Mouse (Mus musculus): Measurements from ENCODE around the gene Tekt2. TPM values are rescaled to one million over a fixed set of nuclear protein-coding genes. Genes with fewer than 3 reads are reported as not detected.

The Tekt2 gene
- polyA plus RNA-seq, 1 experiment from 2014 or later: 1.7 TPM

- H3K27me3 ChIP-seq (replicated peaks; ENCODE audit: control insufficient read depth, insufficient read depth, low read length): no peaks in the 10 kb centered on the region
- 93% methylated on average over 13 of the region's 13 CpGs for WGBS
- no peak overlapping the region for H3K4me3 ChIP-seq (ENCODE audit: low read depth, low read length)
- H3K36me3 ChIP-seq (ENCODE audit: control insufficient read depth, insufficient read depth, low read length): peaks cover 9% of the 10 kb centered on the region; the same call in 1 of the 2 replicates
- H3K4me2 ChIP-seq: no peak overlapping the region
- H3K9ac ChIP-seq (ENCODE audit: low read depth, low read length): no peak overlapping the region
- H3K4me1 ChIP-seq (replicated peaks; ENCODE audit: control insufficient read depth, insufficient read depth, low read length): no peaks in the 10 kb centered on the region; the same call in 1 of the 2 replicates
- no peak overlapping the region for H3K27ac ChIP-seq (ENCODE audit: low read depth, low read length)
- ATAC-seq (replicated peaks; ENCODE audit: low FRiP score) (no peak), DNase-seq (ENCODE audit: low spot score) (no peak)
- H3K9me3 ChIP-seq (ENCODE audit: control insufficient read depth, low read length): no peaks in the 10 kb centered on the region
These were observed 49.8 kb downstream of the Tekt2 start for GRCm38 (mm10) chr4:126275681-126276131.

GRCm38 (mm10) chr4:126275081-126275480 is 50.4 kb downstream of the Tekt2 start:
- no peak for ATAC-seq (replicated peaks; ENCODE audit: low FRiP score)
- no peak overlapping the region for H3K27ac ChIP-seq (ENCODE audit: low read depth, low read length)
- 91% methylated on average over 4 of the region's 4 CpGs for WGBS
- no peak overlapping the region for H3K4me2 ChIP-seq
- no peak overlapping the region for H3K4me3 ChIP-seq (ENCODE audit: low read depth, low read length)
- H3K36me3 ChIP-seq (ENCODE audit: control insufficient read depth, insufficient read depth, low read length): peaks cover 9% of the 10 kb centered on the region; the same call in 1 of the 2 replicates
- H3K9me3 ChIP-seq (ENCODE audit: control insufficient read depth, low read length): no peaks in the 10 kb centered on the region
- no peak for DNase-seq (ENCODE audit: low spot score)
- H3K4me1 ChIP-seq (replicated peaks; ENCODE audit: control insufficient read depth, insufficient read depth, low read length): no peaks in the 10 kb centered on the region; the same call in 1 of the 2 replicates
- H3K27me3 ChIP-seq (replicated peaks; ENCODE audit: control insufficient read depth, insufficient read depth, low read length): no peaks in the 10 kb centered on the region
- H3K9ac ChIP-seq (ENCODE audit: low read depth, low read length): no peak overlapping the region

- Histone ChIP-seq H3K4me3 (ENCODE audit: low read depth, low read length) (no peak overlapping the region), H3K4me2 (no peak overlapping the region), H3K4me1 (replicated peaks; ENCODE audit: control insufficient read depth, insufficient read depth, low read length) (no peaks in the 10 kb centered on the region; the same call in 1 of the 2 replicates), H3K9me3 (ENCODE audit: control insufficient read depth, low read length) (no peaks in the 10 kb centered on the region), H3K36me3 (ENCODE audit: control insufficient read depth, insufficient read depth, low read length) (peaks cover 9% of the 10 kb centered on the region; the same call in 1 of the 2 replicates), H3K27ac (ENCODE audit: low read depth, low read length) (no peak overlapping the region), H3K9ac (ENCODE audit: low read depth, low read length) (no peak overlapping the region), H3K27me3 (replicated peaks; ENCODE audit: control insufficient read depth, insufficient read depth, low read length) (no peaks in the 10 kb centered on the region)
- DNase-seq (ENCODE audit: low spot score): no peak
- 84% methylated on average over 13 of the region's 13 CpGs for WGBS
- ATAC-seq (replicated peaks; ENCODE audit: low FRiP score): no peak
These were observed 51.7 kb downstream of the Tekt2 start for GRCm38 (mm10) chr4:126273753-126274152.

Other genes starting within 250 kb of the Tekt2 start
- gene Lsm10, start 229.1 kb downstream of the Tekt2 start, polyA plus RNA-seq (2014; fragmentation: Nextera tagmentation; extraction: Ambion mirVana): 46.6 and 53.3 TPM in 2 replicates
- gene Stk40, start 221.7 kb downstream of the Tekt2 start, polyA plus RNA-seq (2014; fragmentation: Nextera tagmentation; extraction: Ambion mirVana): 24.4 and 26.7 TPM in 2 replicates
- 25.3 and 28.1 TPM in 2 replicates for gene Eva1b, start 177.9 kb downstream of the Tekt2 start, polyA plus RNA-seq (2014; fragmentation: Nextera tagmentation; extraction: Ambion mirVana)
- gene Sh3d21, start 162.2 kb downstream of the Tekt2 start, polyA plus RNA-seq (2014; fragmentation: Nextera tagmentation; extraction: Ambion mirVana): 2.3 TPM in 2 replicates
- gene Thrap3, start 122.9 kb downstream of the Tekt2 start, polyA plus RNA-seq (2014; fragmentation: Nextera tagmentation; extraction: Ambion mirVana): 199 and 207 TPM in 2 replicates
- 26.5 and 28.9 TPM in 2 replicates for gene Map7d1, start 69.3 kb downstream of the Tekt2 start, polyA plus RNA-seq (2014; fragmentation: Nextera tagmentation; extraction: Ambion mirVana)
- 20.6 and 26.8 TPM in 2 replicates for gene Trappc3, start 63.4 kb downstream of the Tekt2 start, polyA plus RNA-seq (2014; fragmentation: Nextera tagmentation; extraction: Ambion mirVana)
- 1.9 and 2.2 TPM in 2 replicates for gene Col8a2, start 38.9 kb downstream of the Tekt2 start, polyA plus RNA-seq (2014; fragmentation: Nextera tagmentation; extraction: Ambion mirVana)
- gene Adprhl2, start 4.0 kb downstream of the Tekt2 start, polyA plus RNA-seq (2014; fragmentation: Nextera tagmentation; extraction: Ambion mirVana): 53.5 and 62.2 TPM in 2 replicates
- 9.2 and 15.2 TPM in 2 replicates for gene Ago3, start 103.9 kb upstream of the Tekt2 start, polyA plus RNA-seq (2014; fragmentation: Nextera tagmentation; extraction: Ambion mirVana)
- gene Ago1, start 142.9 kb upstream of the Tekt2 start, polyA plus RNA-seq (2014; fragmentation: Nextera tagmentation; extraction: Ambion mirVana): 4.1 and 4.9 TPM in 2 replicates
- 0.29 and 0.30 TPM in 2 replicates for gene Ago4, start 207.8 kb upstream of the Tekt2 start, polyA plus RNA-seq (2014; fragmentation: Nextera tagmentation; extraction: Ambion mirVana)
- gene Clspn, start 231.2 kb upstream of the Tekt2 start, polyA plus RNA-seq (2014; fragmentation: Nextera tagmentation; extraction: Ambion mirVana): 43.5 and 51.6 TPM in 2 replicates

All from liver, embryonic 11.5 days (tissue).